Mouse (Mus musculus): Measurements from ENCODE around the gene Theg. TPM values are rescaled to one million over a fixed set of nuclear protein-coding genes. Genes with fewer than 3 reads are reported as not detected.

Gene Theg
- polyA plus RNA-seq (2015; fragmentation: Nextera tagmentation; extraction: Ambion mirVana) = not detected in 2 replicates

GRCm38 (mm10) chr10:79587061-79587751 lies at the start of gene Theg:
Gene Theg, minus strand, starts transcription at chr10:79587331.

GRCm38 (mm10) chr10:79613578-79614304 lies 26.6 kb upstream of the Theg start, which contains the start of gene C2cd4c:
Gene C2cd4c, minus strand, starts transcription at chr10:79614025.

GRCm38 (mm10) chr10:79554330-79555237 lies 32.5 kb downstream of the Theg start, which contains the start of gene Mier2:
Gene Mier2, minus strand, starts transcription at chr10:79555199.

GRCm38 (mm10) chr10:79533126-79533911 lies 53.8 kb downstream of the Theg start, which contains the start of gene Plpp2:
Gene Plpp2, minus strand, starts transcription at chr10:79533796.

Small RNA genes within 50 kb of the gene (microRNA-seq; reads per million reads assigned to microRNA genes)
- 0 reads per million in 2 experiments for gene Mir6909

Other genes with a start within 250 kb of the Theg start
- not detected in 2 replicates for gene Vmn2r82, start 230.8 kb downstream of the Theg start, polyA plus RNA-seq (2015; fragmentation: Nextera tagmentation; extraction: Ambion mirVana)
- gene Vmn2r83, start 118.6 kb downstream of the Theg start, polyA plus RNA-seq (2015; fragmentation: Nextera tagmentation; extraction: Ambion mirVana) = not detected in 2 replicates
- 2.2 and 3.5 TPM in 2 replicates for gene Plpp2, start 53.5 kb downstream of the Theg start, polyA plus RNA-seq (2015; fragmentation: Nextera tagmentation; extraction: Ambion mirVana)
- 20.8 and 20.9 TPM in 2 replicates for gene Mier2, start 32.1 kb downstream of the Theg start, polyA plus RNA-seq (2015; fragmentation: Nextera tagmentation; extraction: Ambion mirVana)
- not detected in 2 replicates for gene C2cd4c, start 26.7 kb upstream of the Theg start, polyA plus RNA-seq (2015; fragmentation: Nextera tagmentation; extraction: Ambion mirVana)
- 1.3 and 1.8 TPM in 2 replicates for gene Shc2, start 50.6 kb upstream of the Theg start, polyA plus RNA-seq (2015; fragmentation: Nextera tagmentation; extraction: Ambion mirVana)
- 0.13 TPM in 1 of 2 replicates, not detected in the other for gene Odf3l2, start 58.4 kb upstream of the Theg start, polyA plus RNA-seq (2015; fragmentation: Nextera tagmentation; extraction: Ambion mirVana)
- 0.77 and 1.5 TPM in 2 replicates for gene Madcam1, start 77.2 kb upstream of the Theg start, polyA plus RNA-seq (2015; fragmentation: Nextera tagmentation; extraction: Ambion mirVana)
- 36.8 and 43.0 TPM in 2 replicates for gene Tpgs1, start 82.0 kb upstream of the Theg start, polyA plus RNA-seq (2015; fragmentation: Nextera tagmentation; extraction: Ambion mirVana)
- 329 and 340 TPM in 2 replicates for gene Cdc34, start 94.9 kb upstream of the Theg start, polyA plus RNA-seq (2015; fragmentation: Nextera tagmentation; extraction: Ambion mirVana)
- 0.26 and 0.43 TPM in 2 replicates for gene Gzmm, start 101.7 kb upstream of the Theg start, polyA plus RNA-seq (2015; fragmentation: Nextera tagmentation; extraction: Ambion mirVana)
- gene Bsg, start 117.2 kb upstream of the Theg start, polyA plus RNA-seq (2015; fragmentation: Nextera tagmentation; extraction: Ambion mirVana) = 614 and 720 TPM in 2 replicates
- gene Hcn2, start 129.3 kb upstream of the Theg start, polyA plus RNA-seq (2015; fragmentation: Nextera tagmentation; extraction: Ambion mirVana) = 0.04 and 0.10 TPM in 2 replicates
- 22.6 and 26.4 TPM in 2 replicates for gene Polrmt, start 159.2 kb upstream of the Theg start, polyA plus RNA-seq (2015; fragmentation: Nextera tagmentation; extraction: Ambion mirVana)
- 0.14 and 0.51 TPM in 2 replicates for gene Fgf22, start 167.7 kb upstream of the Theg start, polyA plus RNA-seq (2015; fragmentation: Nextera tagmentation; extraction: Ambion mirVana)
- 58.3 and 61.0 TPM in 2 replicates for gene Rnf126, start 179.6 kb upstream of the Theg start, polyA plus RNA-seq (2015; fragmentation: Nextera tagmentation; extraction: Ambion mirVana)
- gene Fstl3, start 189.9 kb upstream of the Theg start, polyA plus RNA-seq (2015; fragmentation: Nextera tagmentation; extraction: Ambion mirVana) = 3.3 and 3.8 TPM in 2 replicates
- gene Prss57, start 203.6 kb upstream of the Theg start, polyA plus RNA-seq (2015; fragmentation: Nextera tagmentation; extraction: Ambion mirVana) = not detected in 2 replicates
- gene Palm, start 206.2 kb upstream of the Theg start, polyA plus RNA-seq (2015; fragmentation: Nextera tagmentation; extraction: Ambion mirVana) = 22.3 and 27.1 TPM in 2 replicates
- gene Misp, start 233.7 kb upstream of the Theg start, polyA plus RNA-seq (2015; fragmentation: Nextera tagmentation; extraction: Ambion mirVana) = not detected in 2 replicates